ENCODE assay signal across 32 mouse cellular contexts in genomic region chr11:30447561-30447960, GRCm38 (mm10). TPM values are rescaled to one million over a fixed set of nuclear protein-coding genes. Genes with fewer than 3 reads are reported as not detected.
DNase-seq lines count a peak whose midpoint lies in the region; ATAC-seq and TF ChIP-seq lines count a peak whose summit lies in the region.
"Had no signal": no experiment of that assay in that cellular context is flagged by ENCODE, and none has a peak within 500 bp of the region (broad histone marks: within the 10 kb centered on the region; RNA-seq: fewer than 3 reads in every experiment).

No protein-coding gene starts in this region.

- no peak overlapping the region for H3K4me3 ChIP-seq in kidney, postnatal 0 days (replicated peaks; ENCODE audit: low read depth, low read length)
- H3K4me3 ChIP-seq: embryonic facial prominence, embryonic 10.5 days; embryonic facial prominence, embryonic 15.5 days; forebrain, embryonic 10.5 days; forebrain, embryonic 15.5 days; heart, embryonic 12.5 days; hindbrain, embryonic 10.5 days; hindbrain, embryonic 15.5 days; limb, embryonic 10.5 days; limb, embryonic 15.5 days; liver, embryonic 13.5 days had no signal

- peak; percentile 30 to 33 for DNase-seq in heart, adult 18-20 months
- no peak for DNase-seq in heart, adult 11 months
- peak; percentile 3 for DNase-seq in kidney, postnatal 0 days (ENCODE audit: low spot score)
- DNase-seq in kidney, postnatal 14 days: no peak
- DNase-seq in NIH3T3 (ENCODE audit: low read depth): peak; percentile 59
- peak; percentile 45 for DNase-seq in gonadal fat pad, adult 2 months (ENCODE audit: low read depth)
- no peak for DNase-seq in thymus, postnatal 10 days (ENCODE audit: low spot score in 2 of 2)
- DNase-seq: adrenal gland, postnatal 36 days; cerebellum, adult 2 months; cerebellum, postnatal 14 days; kidney, adult 11 months; kidney, postnatal 25 days; liver, embryonic 13.5 days; lung, adult 18-20 months; lung, postnatal 14 days; midbrain, embryonic 14.5 days; thymus, adult 2 months; thymus, postnatal 4 days had no signal

- H3K9me3 ChIP-seq in kidney, postnatal 0 days (replicated peaks; ENCODE audit: low read length): no peaks in the 10 kb centered on the region
- H3K9me3 ChIP-seq: embryonic facial prominence, embryonic 10.5 days; embryonic facial prominence, embryonic 15.5 days; forebrain, embryonic 10.5 days; forebrain, embryonic 15.5 days; heart, embryonic 12.5 days; hindbrain, embryonic 10.5 days; hindbrain, embryonic 15.5 days; limb, embryonic 10.5 days; limb, embryonic 15.5 days; liver, embryonic 13.5 days had no signal

- TF ChIP-seq CTCF in kidney, postnatal 0 days (IDR thresholded peaks at IDR 0.05; ENCODE audit: low read depth): no peak

- 90% methylated on average over 1 of the region's 1 CpGs for WGBS in kidney, postnatal 0 days

- no peak overlapping the region for H3K4me2 ChIP-seq in kidney, postnatal 0 days (ENCODE audit: low read length)
- H3K4me2 ChIP-seq: embryonic facial prominence, embryonic 15.5 days; forebrain, embryonic 15.5 days; heart, embryonic 12.5 days; hindbrain, embryonic 15.5 days; limb, embryonic 15.5 days; liver, embryonic 13.5 days had no signal

- no peak overlapping the region for H3K9ac ChIP-seq in kidney, postnatal 0 days (ENCODE audit: low read depth, low read length)
- H3K9ac ChIP-seq: embryonic facial prominence, embryonic 15.5 days; forebrain, embryonic 15.5 days; heart, embryonic 12.5 days; hindbrain, embryonic 15.5 days; limb, embryonic 15.5 days; liver, embryonic 13.5 days had no signal

- no peaks in the 10 kb centered on the region for H3K4me1 ChIP-seq in kidney, postnatal 0 days (replicated peaks; ENCODE audit: insufficient read depth, low read length)
- H3K4me1 ChIP-seq: embryonic facial prominence, embryonic 10.5 days; embryonic facial prominence, embryonic 15.5 days; forebrain, embryonic 10.5 days; forebrain, embryonic 15.5 days; hindbrain, embryonic 10.5 days; hindbrain, embryonic 15.5 days; limb, embryonic 10.5 days; limb, embryonic 15.5 days; liver, embryonic 13.5 days had no signal

- ATAC-seq in kidney, postnatal 0 days (replicated peaks; ENCODE audit: low FRiP score, low read depth): no peak
- ATAC-seq: forebrain, embryonic 15.5 days; inflammation-experienced regulatory T-cells, adult 6 months had no signal

- no peaks in the 10 kb centered on the region for H3K36me3 ChIP-seq in kidney, postnatal 0 days (ENCODE audit: insufficient read depth, low read length)
- H3K36me3 ChIP-seq: embryonic facial prominence, embryonic 10.5 days; embryonic facial prominence, embryonic 15.5 days; forebrain, embryonic 10.5 days; forebrain, embryonic 15.5 days; heart, embryonic 12.5 days; hindbrain, embryonic 10.5 days; hindbrain, embryonic 15.5 days; limb, embryonic 10.5 days; limb, embryonic 15.5 days; liver, embryonic 13.5 days had no signal

- H3K27ac ChIP-seq in kidney, postnatal 0 days: no peak overlapping the region
- H3K27ac ChIP-seq: embryonic facial prominence, embryonic 10.5 days; embryonic facial prominence, embryonic 15.5 days; forebrain, embryonic 10.5 days; forebrain, embryonic 15.5 days; hindbrain, embryonic 10.5 days; hindbrain, embryonic 15.5 days; limb, embryonic 10.5 days; limb, embryonic 15.5 days; liver, embryonic 13.5 days had no signal

- no peaks in the 10 kb centered on the region for H3K27me3 ChIP-seq in kidney, postnatal 0 days (ENCODE audit: insufficient read depth, low read length)
- H3K27me3 ChIP-seq: embryonic facial prominence, embryonic 15.5 days; forebrain, embryonic 15.5 days; heart, embryonic 12.5 days; hindbrain, embryonic 15.5 days; limb, embryonic 15.5 days; liver, embryonic 13.5 days had no signal

RNA-seq across cellular contexts. Expression of gene 4930505A04Rik, which starts 24.1 kb away (rescaled TPM):
- under 1 TPM in 1 of 2 experiments, not detected in 1; 0.33 TPM for total RNA-seq in heart, adult 18-20 months (2021)
- 0.14 TPM in 1 of 2 replicates, not detected in the other for polyA plus RNA-seq in kidney, postnatal 0 days (2015; fragmentation: Nextera tagmentation; extraction: Ambion mirVana)
- 0.32 and 0.38 TPM in 2 replicates for polyA plus RNA-seq in gonadal fat pad, adult 2 months (2012; rRNA removed)
- total RNA-seq: gastrocnemius, adult 8-10 months; MEL; monocyte, adult 5-6 weeks had no signal
- polyA plus RNA-seq: embryonic facial prominence, embryonic 10.5 days; forebrain, embryonic 10.5 days; heart, embryonic 12.5 days; heart, postnatal 0 days; hindbrain, embryonic 10.5 days; hindbrain, embryonic 15.5 days; inflammation-experienced regulatory T-cells, adult 6 months; limb, embryonic 10.5 days; liver, embryonic 13.5 days; thymus, adult 2 months had no signal

Comparison
In these comparisons a context has a peak if more than half of its experiments do, and no peak if none do; other contexts are left out.
1. DNase-seq: peak in heart, adult 18-20 months (2 of 2), kidney, postnatal 0 days (single experiment), NIH3T3 (single experiment) and gonadal fat pad, adult 2 months (single experiment); none in heart, adult 11 months (single experiment), kidney, postnatal 14 days (single experiment) and thymus, postnatal 10 days (0 of 2).